Mouse (Mus musculus) testis, adult 2 months (tissue): ENCODE measurements around the gene Fads6.

ENCODE experiments used
- CTCF ChIP-seq: fragments of 200-500 bp; IDR thresholded peaks from 2 replicates; pipeline ENCODE4 v1.5.1; 2012; ENCODE audit warnings: low read depth, mild to moderate bottlenecking, inconsistent platforms, low read length, moderate library complexity; ENCODE audit not compliant: control insufficient read depth, insufficient read depth, insufficient replicate concordance
- POLR2A ChIP-seq: fragments of 200-500 bp; IDR thresholded peaks from 2 replicates; pipeline ENCODE4 v1.6.1; 2012; ENCODE audit warnings: low read depth, mild to moderate bottlenecking, inconsistent platforms, low read length, moderate library complexity; ENCODE audit not compliant: control insufficient read depth

GRCm38 (mm10) chr11:115337826-115338225 lies 40.4 kb upstream of the Fads6 start:
- no peak for TF ChIP-seq CTCF
- TF ChIP-seq POLR2A: no peak
